Mouse (Mus musculus) heart, embryonic 13.5 days (tissue): Measurements from ENCODE around the gene Iqsec1. TPM values are rescaled to one million over a fixed set of nuclear protein-coding genes. Genes with fewer than 3 reads are reported as not detected.

Experiments used
- ATAC-seq: fragments of 200-750 bp; cut with Nextera tagmentation; 2 replicates; pipeline ENCODE4 v1.8.0; 2017; ENCODE audit warnings: moderate TSS enrichment; ENCODE audit not compliant: insufficient number of reproducible peaks, low FRiP score, low TSS enrichment; ENCODE audit errors: extremely low read depth
- H3K27ac ChIP-seq: fragments of 300-500 bp; sonication (generic); replicated peaks from 2 replicates; pipeline ENCODE4 v1.5.1; 2015; ENCODE audit warnings: moderate library complexity, mild to moderate bottlenecking, inconsistent platforms
- H3K27me3 ChIP-seq: fragments of 300-500 bp; sonication (generic); replicated peaks from 2 replicates; pipeline ENCODE4 v1.6.1; 2015; ENCODE audit warnings: mild to moderate bottlenecking, inconsistent platforms
- H3K36me3 ChIP-seq: fragments of 300-500 bp; sonication (generic); 2 replicates; pipeline ENCODE4 v1.6.1; 2015; ENCODE audit warnings: mild to moderate bottlenecking, inconsistent platforms
- H3K4me1 ChIP-seq: fragments of 300-500 bp; sonication (generic); 2 replicates; pipeline ENCODE4 v1.6.1; 2015; ENCODE audit warnings: inconsistent platforms
- H3K4me2 ChIP-seq: fragments of 300-500 bp; sonication (generic); 2 replicates; pipeline ENCODE4 v1.6.1; 2015; ENCODE audit warnings: inconsistent platforms, mild to moderate bottlenecking, moderate library complexity
- H3K4me3 ChIP-seq: fragments of 300-500 bp; sonication (generic); 2 replicates; pipeline ENCODE4 v1.5.1; 2015; ENCODE audit warnings: moderate library complexity, mild to moderate bottlenecking, inconsistent platforms
- H3K9ac ChIP-seq: fragments of 300-500 bp; sonication (generic); 2 replicates; pipeline ENCODE4 v1.6.1; 2015; ENCODE audit warnings: inconsistent platforms, mild to moderate bottlenecking, moderate library complexity
- H3K9me3 ChIP-seq: fragments of 300-500 bp; sonication (generic); 2 replicates; pipeline ENCODE4 v1.6.1; 2016; ENCODE audit warnings: inconsistent platforms
- WGBS: fragments of 180-500 bp; shearing (Covaris S2); methylation state at CpG from one replicate; pipeline ENCODE4 v1.1.7; 2015; ENCODE audit warnings: mixed read lengths; 5-methylcytosine and 5-hydroxymethylcytosine counted together
- polyA plus RNA-seq: library from polyadenylated mRNA; unstranded; fragments of >200 nt; fragmentation: Nextera tagmentation; extraction: Ambion mirVana; gene quantifications from 2 replicates; pipeline ENCODE4 v1.2.1, GENCODE M21; 2015

Iqsec1 gene
- polyA plus RNA-seq, 1 experiment from 2014 or later, result 13.5 TPM

- no peak for ATAC-seq
- Histone ChIP-seq H3K36me3 (no peaks in the 10 kb centered on the region), H3K4me3 (no peak overlapping the region), H3K27ac (no peak overlapping the region), H3K9ac (no peak overlapping the region), H3K4me2 (no peak overlapping the region), H3K4me1 (peaks cover 63% of the 10 kb centered on the region), H3K9me3 (no peaks in the 10 kb centered on the region), H3K27me3 (no peaks in the 10 kb centered on the region)
- WGBS, result 74% methylated on average over 4 of the region's 4 CpGs
Measured at GRCm38 (mm10) chr6:90761301-90762056, 227.0 kb downstream of the Iqsec1 start.

- H3K4me3 ChIP-seq, result no peak overlapping the region
- H3K4me2 ChIP-seq, result no peak overlapping the region
- no peaks in the 10 kb centered on the region for H3K9me3 ChIP-seq
- peaks cover 66% of the 10 kb centered on the region for H3K4me1 ChIP-seq
- H3K9ac ChIP-seq, result no peak overlapping the region
- H3K27me3 ChIP-seq, result no peaks in the 10 kb centered on the region
- no peak overlapping the region for H3K27ac ChIP-seq
- WGBS, result 46% methylated on average over 5 of the region's 5 CpGs
- no peak for ATAC-seq
- H3K36me3 ChIP-seq, result no peaks in the 10 kb centered on the region
Measured at GRCm38 (mm10) chr6:90760886-90761285, 227.6 kb downstream of the Iqsec1 start.

GRCm38 (mm10) chr6:90759754-90760153, 228.7 kb downstream of the Iqsec1 start:
- no peak overlapping the region for H3K4me3 ChIP-seq
- no peak overlapping the region for H3K27ac ChIP-seq
- 72% methylated on average over 2 of the region's 2 CpGs for WGBS
- no peaks in the 10 kb centered on the region for H3K36me3 ChIP-seq
- no peak for ATAC-seq
- no peak overlapping the region for H3K4me2 ChIP-seq
- H3K9me3 ChIP-seq, result no peaks in the 10 kb centered on the region
- H3K27me3 ChIP-seq, result no peaks in the 10 kb centered on the region
- H3K9ac ChIP-seq, result no peak overlapping the region
- H3K4me1 ChIP-seq, result peaks cover 63% of the 10 kb centered on the region

- WGBS, result 82% methylated on average over 2 of the region's 2 CpGs
- H3K9me3 ChIP-seq, result no peaks in the 10 kb centered on the region
- no peak overlapping the region for H3K9ac ChIP-seq
- H3K4me3 ChIP-seq, result no peak overlapping the region
- no peak overlapping the region for H3K27ac ChIP-seq
- no peak overlapping the region for H3K4me2 ChIP-seq
- no peaks in the 10 kb centered on the region for H3K36me3 ChIP-seq
- peaks cover 60% of the 10 kb centered on the region for H3K4me1 ChIP-seq
- ATAC-seq, result no peak
- H3K27me3 ChIP-seq, result no peaks in the 10 kb centered on the region
Measured at GRCm38 (mm10) chr6:90758155-90758554, 230.3 kb downstream of the Iqsec1 start.

GRCm38 (mm10) chr6:90757427-90757883, 231.0 kb downstream of the Iqsec1 start:
- Histone ChIP-seq H3K27me3 (no peaks in the 10 kb centered on the region), H3K4me1 (peaks cover 58% of the 10 kb centered on the region), H3K9ac (no peak overlapping the region), H3K36me3 (no peaks in the 10 kb centered on the region), H3K27ac (peak overlapping the region; percentile 44; the same call in 1 of the 2 replicates), H3K9me3 (no peaks in the 10 kb centered on the region), H3K4me2 (no peak overlapping the region), H3K4me3 (no peak overlapping the region)
- ATAC-seq, result no peak; the same call in 1 of the 2 replicates
- 68% methylated on average over 12 of the region's 12 CpGs for WGBS

- Histone ChIP-seq H3K27ac (peak overlapping the region; percentile 44), H3K36me3 (no peaks in the 10 kb centered on the region), H3K27me3 (no peaks in the 10 kb centered on the region), H3K4me3 (no peak overlapping the region), H3K4me2 (no peak overlapping the region), H3K9me3 (no peaks in the 10 kb centered on the region), H3K9ac (no peak overlapping the region), H3K4me1 (peaks cover 59% of the 10 kb centered on the region)
- ATAC-seq, result no peak
- WGBS, result 66% methylated on average over 5 of the region's 5 CpGs
Measured at GRCm38 (mm10) chr6:90756561-90756960, 231.9 kb downstream of the Iqsec1 start.

GRCm38 (mm10) chr6:90755613-90755941, 232.9 kb downstream of the Iqsec1 start:
- 0 out of 2 replicates have a peak overlapping the region, but pooled peaks have one; percentile 44 for H3K27ac ChIP-seq
- no peak overlapping the region for H3K9ac ChIP-seq
- peaks cover 59% of the 10 kb centered on the region for H3K4me1 ChIP-seq
- no peaks in the 10 kb centered on the region for H3K9me3 ChIP-seq
- no peak overlapping the region for H3K4me2 ChIP-seq
- no peak overlapping the region for H3K4me3 ChIP-seq
- H3K36me3 ChIP-seq, result no peaks in the 10 kb centered on the region
- no peak for ATAC-seq
- 83% methylated on average over 6 of the region's 6 CpGs for WGBS
- H3K27me3 ChIP-seq, result no peaks in the 10 kb centered on the region

GRCm38 (mm10) chr6:90754927-90755612, 233.4 kb downstream of the Iqsec1 start:
- Histone ChIP-seq H3K9me3 (no peaks in the 10 kb centered on the region), H3K36me3 (no peaks in the 10 kb centered on the region), H3K9ac (no peak overlapping the region), H3K4me1 (peaks cover 61% of the 10 kb centered on the region), H3K4me2 (no peak overlapping the region), H3K27me3 (no peaks in the 10 kb centered on the region), H3K27ac (no peak overlapping the region), H3K4me3 (no peak overlapping the region)
- no peak for ATAC-seq
- 69% methylated on average over 7 of the region's 7 CpGs for WGBS

- Histone ChIP-seq H3K4me1 (peaks cover 63% of the 10 kb centered on the region), H3K9ac (no peak overlapping the region), H3K27ac (no peak overlapping the region), H3K4me3 (no peak overlapping the region), H3K4me2 (no peak overlapping the region), H3K9me3 (no peaks in the 10 kb centered on the region), H3K27me3 (no peaks in the 10 kb centered on the region), H3K36me3 (no peaks in the 10 kb centered on the region)
- ATAC-seq, result no peak
- 71% methylated on average over 2 of the region's 2 CpGs for WGBS
Measured at GRCm38 (mm10) chr6:90754093-90754492, 234.4 kb downstream of the Iqsec1 start.

GRCm38 (mm10) chr6:90753656-90754055, 234.8 kb downstream of the Iqsec1 start:
- Histone ChIP-seq H3K4me3 (no peak overlapping the region), H3K9me3 (no peaks in the 10 kb centered on the region), H3K4me2 (no peak overlapping the region), H3K27me3 (no peaks in the 10 kb centered on the region), H3K27ac (no peak overlapping the region), H3K9ac (no peak overlapping the region), H3K36me3 (no peaks in the 10 kb centered on the region), H3K4me1 (peaks cover 63% of the 10 kb centered on the region)
- ATAC-seq, result no peak

GRCm38 (mm10) chr6:90751624-90752023, 236.9 kb downstream of the Iqsec1 start:
- 55% methylated on average over 3 of the region's 3 CpGs for WGBS
- 0 out of 2 replicates have a peak overlapping the region, but pooled peaks have one; percentile 9 for H3K27ac ChIP-seq
- H3K4me1 ChIP-seq, result peaks cover 68% of the 10 kb centered on the region
- no peaks in the 10 kb centered on the region for H3K36me3 ChIP-seq
- H3K4me3 ChIP-seq, result no peak overlapping the region
- H3K27me3 ChIP-seq, result no peaks in the 10 kb centered on the region
- H3K9ac ChIP-seq, result no peak overlapping the region
- no peak for ATAC-seq
- no peak overlapping the region for H3K4me2 ChIP-seq
- H3K9me3 ChIP-seq, result no peaks in the 10 kb centered on the region

- H3K9ac ChIP-seq, result no peak overlapping the region
- no peak overlapping the region for H3K4me3 ChIP-seq
- H3K27ac ChIP-seq, result peak overlapping the region; percentile 40
- H3K4me2 ChIP-seq, result no peak overlapping the region
- H3K36me3 ChIP-seq, result no peaks in the 10 kb centered on the region
- no peak for ATAC-seq
- peaks cover 76% of the 10 kb centered on the region for H3K4me1 ChIP-seq
- 9% methylated on average over 2 of the region's 2 CpGs for WGBS
- H3K27me3 ChIP-seq, result no peaks in the 10 kb centered on the region
- H3K9me3 ChIP-seq, result no peaks in the 10 kb centered on the region
Measured at GRCm38 (mm10) chr6:90750091-90750490, 238.4 kb downstream of the Iqsec1 start.
